Mouse (Mus musculus): ENCODE data around the gene 1700069L16Rik.

Gene 1700069L16Rik

GRCm38 (mm10) chr5:113724446-113724845, at the start of gene 1700069L16Rik:
Gene 1700069L16Rik, minus strand, starts transcription at chr5:113724772.
- DNase-seq (ENCODE audit: low spot score in 2 of 2), result peak; percentile 87 to 91

DNA sequence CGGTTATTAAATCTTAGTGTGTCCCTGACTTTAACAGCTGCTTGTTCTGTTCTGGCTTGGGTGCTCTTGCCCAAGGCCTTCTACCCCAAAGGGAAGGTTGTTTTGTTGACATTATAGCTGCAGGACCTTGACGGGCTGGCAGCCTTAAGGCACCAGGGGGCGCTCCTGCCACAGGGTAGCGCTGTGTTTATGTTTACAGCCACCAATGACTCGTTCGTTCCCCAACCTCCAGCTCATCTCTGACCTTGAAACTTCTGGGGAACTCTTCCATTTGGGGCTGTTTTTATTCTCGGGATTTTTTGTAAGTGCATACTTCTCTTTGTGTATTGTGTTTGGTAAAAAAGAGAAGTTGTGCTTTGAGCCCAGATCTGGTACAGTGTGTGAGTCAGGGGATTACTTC, 49.1 kb upstream of the 1700069L16Rik start:
- peak; percentile 83 to 86 for DNase-seq (ENCODE audit: low spot score in 2 of 2)

DNA sequence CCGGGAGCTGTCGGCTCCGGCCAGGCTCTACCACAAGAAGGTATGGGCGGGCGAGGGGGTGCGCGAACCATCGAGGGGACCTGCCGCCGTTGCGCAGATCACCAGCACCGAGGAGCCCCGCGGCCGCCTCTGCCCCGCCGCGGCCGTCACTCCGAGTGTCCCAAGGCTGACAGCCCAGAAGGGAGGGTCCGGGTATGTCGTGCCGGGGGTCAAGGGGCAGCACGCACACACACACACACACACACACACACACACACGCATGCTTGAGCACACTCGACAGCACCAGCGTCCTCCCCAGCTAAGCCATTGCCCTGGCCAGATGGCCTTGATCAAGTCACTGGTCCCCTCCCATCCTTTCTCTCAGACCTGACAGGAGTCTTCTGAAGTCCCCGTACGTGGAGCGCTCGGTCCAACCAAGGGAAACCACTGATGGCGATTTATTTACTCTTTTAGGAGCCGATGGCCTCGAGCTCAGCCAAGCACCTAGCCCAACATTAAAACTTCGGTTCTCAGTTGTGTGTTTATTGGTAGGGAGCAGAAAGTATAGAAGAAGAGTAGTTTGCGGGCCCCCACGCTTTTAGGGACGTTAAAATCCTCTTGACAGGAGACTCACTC, 48.4 kb upstream of the 1700069L16Rik start:
- DNase-seq (ENCODE audit: low spot score in 2 of 2), result no peak

DNA sequence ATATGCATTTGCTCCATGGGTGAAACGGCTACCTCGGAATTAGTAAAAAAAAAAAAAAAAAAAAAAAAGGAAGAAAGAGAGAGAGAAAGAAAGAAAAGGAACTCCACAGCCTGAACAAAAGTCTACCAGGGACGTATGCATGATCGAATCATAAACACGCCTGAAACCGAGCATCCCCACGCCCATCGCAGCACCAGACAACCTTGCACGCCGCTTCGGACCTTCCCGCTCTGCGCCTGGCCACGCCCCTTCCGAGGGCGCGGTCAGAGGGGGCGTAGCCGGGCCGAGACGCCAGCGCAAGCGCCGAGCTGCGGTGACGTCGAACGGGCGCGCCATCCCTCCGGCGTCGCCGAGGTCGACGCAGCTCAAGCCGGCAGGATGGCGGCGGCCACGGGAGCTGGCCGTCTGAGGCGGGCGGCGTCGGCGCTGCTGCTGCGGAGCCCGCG, 47.9 kb upstream of the 1700069L16Rik start, which contains the start of the genes Sart3 and Iscu:
TSS of gene Sart3 (minus strand) at position 61 of the 446 bp plus-strand sequence.
TSS of gene Iscu (plus strand) at position 299 of the 446 bp plus-strand sequence.
- peak; percentile 92 to 95 for DNase-seq (ENCODE audit: low spot score in 2 of 2)

- peak; percentile 88 to 91 for DNase-seq (ENCODE audit: low spot score in 2 of 2)
Observed at GRCm38 (mm10) chr5:113771213-113772162, 46.9 kb upstream of the 1700069L16Rik start.

DNA sequence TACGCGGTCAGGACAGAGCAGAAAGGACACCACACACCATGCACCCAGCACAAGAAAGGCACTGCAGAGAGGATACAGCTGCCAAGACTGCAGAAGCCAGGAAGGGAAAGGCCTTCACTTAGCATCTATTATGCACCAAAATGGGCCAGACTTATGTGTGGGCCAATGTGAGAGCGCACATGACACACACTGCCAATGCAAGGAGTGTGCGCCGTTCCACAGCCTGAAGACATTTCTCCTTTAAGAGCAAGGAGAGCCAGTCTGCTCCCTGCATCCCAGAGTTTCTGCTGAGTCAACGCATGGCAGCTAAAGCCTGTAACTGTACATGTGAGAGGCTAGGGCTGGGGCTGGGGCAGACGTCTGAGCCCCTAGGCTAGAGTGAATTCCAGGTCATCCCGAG, 44.2 kb upstream of the 1700069L16Rik start:
- DNase-seq (ENCODE audit: low spot score in 2 of 2), result peak in 1 of 2 experiments; percentile 40

- no peak for DNase-seq (ENCODE audit: low spot score in 2 of 2)
Observed at GRCm38 (mm10) chr5:113765641-113766526, 41.3 kb upstream of the 1700069L16Rik start.

GRCm38 (mm10) chr5:113764426-113764825, 39.9 kb upstream of the 1700069L16Rik start:
- DNase-seq (ENCODE audit: low spot score in 2 of 2), result no peak

GRCm38 (mm10) chr5:113761585-113761984, 37.0 kb upstream of the 1700069L16Rik start:
- no peak for DNase-seq (ENCODE audit: low spot score in 2 of 2)

- DNase-seq (ENCODE audit: low spot score in 2 of 2), result no peak
Observed at GRCm38 (mm10) chr5:113755347-113756030, 30.9 kb upstream of the 1700069L16Rik start.

GRCm38 (mm10) chr5:113751521-113752157, 27.1 kb upstream of the 1700069L16Rik start:
- DNase-seq (ENCODE audit: low spot score in 2 of 2), result no peak

GRCm38 (mm10) chr5:113748556-113749331, 24.2 kb upstream of the 1700069L16Rik start:
- DNase-seq (ENCODE audit: low spot score in 2 of 2), result no peak

DNA sequence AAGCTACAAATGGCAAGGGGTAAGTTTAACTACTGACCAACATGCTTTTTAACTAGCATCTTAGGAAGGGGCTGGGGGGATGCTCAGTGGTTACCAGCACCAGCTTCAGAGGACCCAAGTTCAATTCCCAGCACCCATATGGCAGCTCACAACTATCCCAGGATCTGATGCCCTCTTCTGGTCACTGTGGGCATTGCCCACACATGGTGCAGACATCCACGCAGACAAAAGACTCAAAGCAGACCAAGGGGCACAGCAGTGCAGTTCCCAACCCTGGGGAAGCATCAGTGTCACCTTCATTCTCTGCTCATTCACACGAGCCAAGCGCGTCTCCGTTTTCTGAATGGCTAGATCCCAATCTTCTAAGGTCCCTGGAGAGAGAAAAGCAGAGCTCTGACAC, 23.1 kb upstream of the 1700069L16Rik start:
- DNase-seq (ENCODE audit: low spot score in 2 of 2), result no peak

DNA sequence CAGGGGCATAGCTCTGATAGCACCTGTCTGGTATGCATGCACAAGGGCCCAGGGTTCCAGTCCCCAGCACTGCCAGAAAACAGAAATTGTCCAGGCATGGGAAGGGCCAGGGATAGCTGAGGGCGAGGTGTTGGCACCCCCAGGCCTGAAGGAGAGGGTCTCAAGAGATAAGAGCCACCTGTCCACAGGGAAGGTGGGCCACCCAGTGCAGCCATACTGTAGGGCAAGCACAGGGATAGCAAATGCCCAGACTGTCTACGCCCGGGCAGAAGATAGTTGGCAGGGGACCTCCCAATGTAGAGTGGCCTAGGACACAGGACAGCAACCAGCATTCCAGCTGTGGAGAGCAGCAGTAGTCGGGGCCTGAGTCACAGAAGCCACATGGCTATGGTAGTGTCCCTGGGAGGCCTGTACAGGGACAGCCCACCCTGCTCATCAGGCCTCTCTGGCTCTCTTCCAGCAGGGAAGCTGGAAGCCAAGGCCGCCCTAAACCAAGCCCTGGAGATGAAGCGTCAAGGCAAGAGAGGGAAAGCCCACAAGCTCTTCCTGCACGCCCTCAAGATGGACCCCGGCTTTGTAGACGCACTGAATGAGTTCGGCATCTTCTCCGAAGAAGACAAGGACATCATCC, 13.2 kb upstream of the 1700069L16Rik start:
- no peak for DNase-seq (ENCODE audit: low spot score in 2 of 2)

DNA sequence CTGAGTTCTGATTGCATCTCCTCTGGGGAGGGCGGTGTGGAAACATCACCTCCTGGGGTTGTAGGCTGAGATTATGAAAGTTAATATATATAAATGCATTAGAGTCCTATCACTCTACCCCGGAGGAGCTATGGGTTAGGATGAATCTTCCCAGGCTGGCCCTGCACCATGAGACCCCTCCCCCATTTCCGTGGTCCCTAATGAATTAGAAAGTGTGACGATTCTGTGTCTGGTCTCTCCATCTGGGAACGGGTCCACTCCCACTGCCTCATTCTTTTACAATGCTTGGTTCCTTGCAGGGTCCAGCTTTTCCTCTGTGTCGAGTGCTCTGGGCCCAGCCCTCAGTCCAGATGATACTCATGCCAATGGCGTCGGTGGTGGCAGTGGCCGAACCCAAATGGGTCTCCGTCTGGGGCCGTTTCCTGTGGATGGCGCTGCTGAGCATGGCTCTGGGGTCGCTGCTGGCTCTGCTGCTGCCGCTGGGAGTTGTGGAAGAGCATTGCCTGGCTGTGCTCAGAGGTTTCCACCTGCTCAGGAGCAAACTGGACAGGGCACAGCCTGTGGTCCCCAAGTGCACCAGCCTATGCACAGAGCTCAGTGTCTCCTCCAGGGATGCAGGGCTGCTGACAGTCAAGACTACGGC, 12.1 kb upstream of the 1700069L16Rik start:
- DNase-seq (ENCODE audit: low spot score in 2 of 2), result no peak

- no peak for DNase-seq (ENCODE audit: low spot score in 2 of 2)
Observed at GRCm38 (mm10) chr5:113736113-113736502, 11.5 kb upstream of the 1700069L16Rik start.

DNA sequence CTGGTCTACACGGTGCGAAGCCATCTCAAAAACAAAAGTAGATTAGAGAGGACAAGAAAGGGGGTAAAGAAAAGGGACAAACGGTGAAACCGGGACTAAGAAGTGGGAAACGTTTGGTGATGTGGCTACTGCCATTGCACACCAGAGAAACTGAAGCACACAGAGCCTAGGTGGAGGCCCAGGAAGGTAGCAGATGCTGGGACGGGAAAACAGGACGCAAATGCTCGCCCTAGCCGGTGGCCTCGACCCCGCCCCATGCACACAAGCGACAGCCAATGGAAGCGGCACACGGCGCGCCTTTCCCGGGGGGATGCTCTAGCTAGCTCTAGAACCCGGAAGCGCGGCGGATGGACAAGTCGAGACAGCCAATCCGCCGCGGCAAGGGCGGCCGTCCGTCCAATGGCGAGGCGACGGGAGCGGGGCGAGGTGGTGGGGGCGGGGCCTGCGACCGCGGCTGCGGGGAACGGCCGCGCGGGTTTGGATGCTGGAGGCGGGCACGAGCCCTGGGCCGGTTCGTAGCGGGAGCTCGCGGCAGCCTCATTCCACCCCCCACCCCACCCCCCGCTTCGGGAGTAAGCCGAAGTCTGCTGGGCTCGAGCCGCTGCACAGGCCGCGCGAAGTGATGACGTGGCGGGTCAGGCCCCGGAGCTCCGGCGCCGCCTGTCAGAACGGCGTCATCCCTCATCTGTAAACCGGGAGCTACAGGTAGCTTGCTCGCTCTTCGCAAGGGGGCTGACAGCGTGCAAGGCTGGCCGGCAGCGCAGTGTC, 11.0 kb upstream of the 1700069L16Rik start, which contains the start of gene Ficd:
TSS of gene Ficd (plus strand) at position 459 of the 768 bp plus-strand sequence.
- DNase-seq (ENCODE audit: low spot score in 2 of 2), result peak; percentile 88 to 89

GRCm38 (mm10) chr5:113735023-113735344, 10.4 kb upstream of the 1700069L16Rik start:
- DNase-seq (ENCODE audit: low spot score in 2 of 2), result no peak

All from frontal cortex, postnatal 36 days (tissue).